Comparison of ENCODE assay signal across 8 mouse cellular contexts in the genomic region with DNA sequence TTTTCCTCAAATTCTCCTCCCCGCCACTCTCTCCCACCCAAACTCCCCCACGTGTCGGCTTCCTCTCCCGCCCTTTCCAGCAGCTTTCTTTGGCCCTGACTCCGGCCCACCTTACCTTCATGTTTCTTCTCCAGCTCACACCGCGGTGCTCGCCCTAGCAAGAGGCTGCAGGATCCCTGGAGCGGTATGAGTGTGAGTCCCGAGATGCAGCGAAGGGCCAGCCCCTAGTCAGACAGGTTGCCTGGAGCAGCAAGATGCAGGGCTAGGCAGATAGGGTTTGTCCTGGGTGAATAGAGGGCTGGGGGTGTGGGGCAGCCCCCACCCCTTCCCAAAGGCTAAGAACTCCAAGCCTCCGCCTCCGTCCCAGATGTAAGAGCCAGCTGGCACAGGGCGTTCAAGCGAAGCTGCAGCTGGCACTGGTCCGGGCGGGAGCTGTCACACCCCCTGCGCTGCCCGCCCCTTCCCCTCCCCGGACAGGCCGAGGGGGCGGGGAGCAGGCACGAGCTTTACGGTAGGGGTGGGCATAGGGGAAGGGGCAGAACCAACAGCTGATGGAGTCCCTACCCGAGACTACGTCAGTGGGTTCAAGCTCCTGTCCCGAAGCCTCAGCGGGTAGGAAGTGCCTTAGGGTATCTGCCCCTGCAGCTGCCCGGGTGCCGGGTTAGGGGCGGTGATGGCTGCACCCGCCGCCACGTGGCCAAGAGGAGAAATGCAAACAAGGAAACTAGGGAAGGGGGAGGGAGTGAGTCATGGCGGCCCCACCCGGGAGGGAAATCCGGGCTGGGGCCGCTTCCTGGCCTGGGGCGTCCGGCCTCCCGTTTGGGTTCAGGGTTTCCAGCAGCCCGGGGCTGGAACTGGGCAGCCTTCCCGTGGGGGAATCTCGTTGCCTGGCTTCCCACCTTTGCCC. TPM values are rescaled to one million over a fixed set of nuclear protein-coding genes. Genes with fewer than 3 reads are reported as not detected.
DNase-seq lines count a peak whose midpoint lies in the region; ATAC-seq and TF ChIP-seq lines count a peak whose summit lies in the region.

A gene (minus strand): TSS at position 693 of the 907 bp plus-strand sequence.

- no peaks in the 10 kb centered on the region for H3K79me2 ChIP-seq in liver, adult 2 months (ENCODE audit: control insufficient read depth, insufficient read depth, low read length)

- H3K36me3 ChIP-seq in embryonic facial prominence, embryonic 11.5 days (replicated peaks; ENCODE audit: control insufficient read depth, insufficient read depth, low read depth, low read length): no peaks in the 10 kb centered on the region
- H3K36me3 ChIP-seq in liver, adult 2 months (ENCODE audit: control insufficient read depth, insufficient read depth, low read length): no peaks in the 10 kb centered on the region
- no peaks in the 10 kb centered on the region for H3K36me3 ChIP-seq in splenic B cell, adult 2 months (ENCODE audit: control insufficient read depth, insufficient read depth, low read length, poor library complexity, severe bottlenecking)

- under 1% methylated on average over 44 of the region's 44 CpGs for WGBS in embryonic facial prominence, embryonic 11.5 days
- 2% methylated on average over 44 of the region's 44 CpGs for WGBS in liver, adult 2 months

- peak within 1 kb of the TSS; percentile 63 for H3K9ac ChIP-seq in embryonic facial prominence, embryonic 11.5 days (replicated peaks; ENCODE audit: low read length)
- H3K9ac ChIP-seq in liver, adult 2 months (ENCODE audit: low read depth, low read length): peak within 1 kb of the TSS; percentile 56

- 0 out of 2 replicates have a peak, but pooled peaks have one; percentile 14 for TF ChIP-seq POLR2A in liver, adult 2 months (IDR thresholded peaks at IDR 0.05; ENCODE audit: extremely low read depth, insufficient read depth, low read length)

- H3K27me3 ChIP-seq in embryonic facial prominence, embryonic 11.5 days (ENCODE audit: control insufficient read depth, insufficient read depth, low read length): peaks cover 25% of the 10 kb centered on the region
- no peaks in the 10 kb centered on the region; the same call in 1 of the 2 replicates for H3K27me3 ChIP-seq in liver, adult 2 months (ENCODE audit: control insufficient read depth, insufficient read depth, low read length)
- H3K27me3 ChIP-seq in splenic B cell, adult 2 months (ENCODE audit: control insufficient read depth, insufficient read depth, low read length, poor library complexity, severe bottlenecking): no peaks in the 10 kb centered on the region

- H3K27ac ChIP-seq in embryonic facial prominence, embryonic 11.5 days (replicated peaks; ENCODE audit: low read depth, low read length): no peak within 1 kb of the TSS
- peak within 1 kb of the TSS; percentile 54 for H3K27ac ChIP-seq in liver, adult 2 months (replicated peaks; ENCODE audit: insufficient read depth, low read depth, low read length)

- TF ChIP-seq CTCF in liver, adult 2 months (IDR thresholded peaks at IDR 0.05; ENCODE audit: low read depth, low read length): peak; percentile 68

- peak; percentile 68 for ATAC-seq in embryonic facial prominence, embryonic 11.5 days (replicated peaks; ENCODE audit: insufficient number of reproducible peaks, low FRiP score, low TSS enrichment, low read depth)
- peak; percentile 65 for ATAC-seq in monocyte, adult 5-6 weeks (replicated peaks; ENCODE audit: insufficient number of reproducible peaks, low FRiP score, low TSS enrichment, poor library complexity, severe bottlenecking)

- peaks cover 18% of the 10 kb centered on the region for H3K4me1 ChIP-seq in embryonic facial prominence, embryonic 11.5 days (ENCODE audit: control insufficient read depth, insufficient read depth, low read length)
- H3K4me1 ChIP-seq in liver, adult 2 months (ENCODE audit: control insufficient read depth, insufficient read depth, low read length): peaks cover under 1% of the 10 kb centered on the region; the same call in 1 of the 2 replicates

- H3K4me2 ChIP-seq in embryonic facial prominence, embryonic 11.5 days (ENCODE audit: low read depth, low read length): peak within 1 kb of the TSS; percentile 95

- peak; percentile 85 for DNase-seq in 3134 (ENCODE audit: extremely low read depth, insufficient read length, low spot score)
- peak; percentile 79 for DNase-seq in adrenal gland, adult 8-10 months
- DNase-seq in embryonic facial prominence, embryonic 11.5 days (ENCODE audit: low spot score): peak; percentile 79
- peak; percentile 91 to 93 for DNase-seq in heart, adult 9 months (ENCODE audit: low spot score in 2 of 2)
- DNase-seq in kidney, adult 9 months: peak; percentile 95
- no peak for DNase-seq in liver, adult 2 months (ENCODE audit: extremely low read depth, low read depth, low spot score)
- peak; percentile 81 for DNase-seq in splenic B cell, adult 2 months (ENCODE audit: low read depth, low spot score)

- peak within 1 kb of the TSS; percentile 47 for H3K4me3 ChIP-seq in embryonic facial prominence, embryonic 11.5 days (ENCODE audit: low read depth, low read length)
- peak within 1 kb of the TSS; percentile 55 for H3K4me3 ChIP-seq in liver, adult 2 months (ENCODE audit: insufficient read depth, low read depth, low read length)

- no peaks in the 10 kb centered on the region for H3K9me3 ChIP-seq in embryonic facial prominence, embryonic 11.5 days (replicated peaks; ENCODE audit: control insufficient read depth, low read length)

RNA-seq across cellular contexts. Expression of the gene that starts here (rescaled TPM):
- total RNA-seq in adrenal gland, adult 8-10 months (2022): 10 to 100 TPM; 12.2 to 39.5 (median 25.7) TPM
- 2.2 and 2.4 TPM in 2 replicates for polyA plus RNA-seq in embryonic facial prominence, embryonic 11.5 days (2014; fragmentation: Nextera tagmentation; extraction: Ambion mirVana)
- total RNA-seq in liver, adult 2 months (2014; rRNA removed): 1.8 and 3.2 TPM in 2 replicates
- polyA plus RNA-seq in liver, adult 2 months (2012; rRNA removed): 2.7 and 4.9 TPM in 2 replicates
- 0.19 to 5.1 TPM (median 1.8 TPM) in 3 replicates for total RNA-seq in monocyte, adult 5-6 weeks (2017)
